Mouse (Mus musculus) adrenal gland, postnatal 10 days (tissue): ENCODE data around the gene Slc35b2. TPM values are rescaled to one million over a fixed set of nuclear protein-coding genes. Genes with fewer than 3 reads are reported as not detected.

ENCODE experiments used
- DNase-seq: peaks from one replicate; pipeline ENCODE4 v3.0.0; 2021; ENCODE audit warnings: mixed read lengths
- total RNA-seq, 2 experiments: library from RNA; stranded (reverse); gene quantifications; 2 replicates each; pipeline ENCODE4 v1.2.3; 2021

Gene Slc35b2
- total RNA-seq, 2 experiments from 2014 or later = 65.9 TPM

- no peak for DNase-seq
Measured at GRCm38 (mm10) chr17:45565103-45565502, 1.4 kb downstream of the Slc35b2 start.

- DNase-seq = no peak
Measured at GRCm38 (mm10) chr17:45566031-45566359, 2.3 kb downstream of the Slc35b2 start.

GRCm38 (mm10) chr17:45566360-45567161 lies 2.9 kb downstream of the Slc35b2 start:
- no peak for DNase-seq

- DNase-seq = peak; percentile 68
Measured at GRCm38 (mm10) chr17:45567162-45567601, 3.5 kb downstream of the Slc35b2 start.

- no peak for DNase-seq
Measured at GRCm38 (mm10) chr17:45568990-45569389, 5.3 kb downstream of the Slc35b2 start.

GRCm38 (mm10) chr17:45569999-45570398 lies 6.3 kb downstream of the Slc35b2 start:
- no peak for DNase-seq

- peak; percentile 81 for DNase-seq
Measured at GRCm38 (mm10) chr17:45572103-45573086, 8.7 kb downstream of the Slc35b2 start.

GRCm38 (mm10) chr17:45573087-45573779 lies 9.6 kb downstream of the Slc35b2 start, which contains the start of gene Hsp90ab1:
Gene Hsp90ab1, minus strand, starts transcription at chr17:45573271.
- peak; percentile 100 for DNase-seq

- peak; percentile 98 for DNase-seq
Measured at GRCm38 (mm10) chr17:45573780-45574123, 10.1 kb downstream of the Slc35b2 start.

GRCm38 (mm10) chr17:45574129-45574761 lies 10.6 kb downstream of the Slc35b2 start:
- DNase-seq = peak; percentile 84

GRCm38 (mm10) chr17:45575123-45575897 lies 11.6 kb downstream of the Slc35b2 start:
- DNase-seq = no peak

- no peak for DNase-seq
Measured at GRCm38 (mm10) chr17:45578242-45578641, 14.6 kb downstream of the Slc35b2 start.

GRCm38 (mm10) chr17:45578843-45579242 lies 15.2 kb downstream of the Slc35b2 start:
- DNase-seq = peak; percentile 47

- DNase-seq = no peak
Measured at GRCm38 (mm10) chr17:45579554-45579953, 15.9 kb downstream of the Slc35b2 start.

- DNase-seq = peak; percentile 42
Measured at GRCm38 (mm10) chr17:45580958-45581477, 17.3 kb downstream of the Slc35b2 start.

- peak; percentile 82 for DNase-seq
Measured at GRCm38 (mm10) chr17:45581567-45581983, 17.9 kb downstream of the Slc35b2 start.

- no peak for DNase-seq
Measured at GRCm38 (mm10) chr17:45582188-45582587, 18.5 kb downstream of the Slc35b2 start.

- no peak for DNase-seq
Measured at GRCm38 (mm10) chr17:45582715-45583355, 19.2 kb downstream of the Slc35b2 start.

- DNase-seq = peak; percentile 93
Measured at GRCm38 (mm10) chr17:45584096-45584896, 20.6 kb downstream of the Slc35b2 start.
